Mouse (Mus musculus): ENCODE data around the gene Olfr119.
"Not testable (repeated sequence)": the region's sequence is repeated elsewhere in the genome, so short reads cannot be mapped to it uniquely, and the experiment has no call there.

GRCm38 (mm10) chr17:37696264-37696663 lies at the start of gene Olfr119:
- TF ChIP-seq CTCF (IDR thresholded peaks at IDR 0.05; ENCODE audit: low read depth, low read length); POLR2A (IDR thresholded peaks at IDR 0.05; ENCODE audit: insufficient read depth, low read length); EP300 (IDR thresholded peaks at IDR 0.05; ENCODE audit: insufficient read depth, low read depth, low read length): not testable (repeated sequence)

Measured in ES-Bruce4 (cell line).